8 mouse cellular contexts compared by ENCODE assay signal in genomic region chr10:13500938-13501496, GRCm38 (mm10). TPM values are rescaled to one million over a fixed set of nuclear protein-coding genes. Genes with fewer than 3 reads are reported as not detected.
DNase-seq lines count a peak whose midpoint lies in the region; ATAC-seq and TF ChIP-seq lines count a peak whose summit lies in the region.

No protein-coding gene starts in this region.

- no peaks in the 10 kb centered on the region for H3K9me3 ChIP-seq in MEL (replicated peaks; ENCODE audit: insufficient read depth, low read length)
- no peaks in the 10 kb centered on the region for H3K9me3 ChIP-seq in forebrain, postnatal 0 days (ENCODE audit: low read length)
- no peaks in the 10 kb centered on the region for H3K9me3 ChIP-seq in lung, embryonic 15.5 days

- DNase-seq in MEL (ENCODE audit: low read depth, low spot score), result peak; percentile 95
- peak; percentile 85 to 88 for DNase-seq in cerebellum, adult 2 months
- DNase-seq in forebrain, postnatal 0 days, result peak; percentile 92
- peak; percentile 91 for DNase-seq in heart, postnatal 4 days
- peak; percentile 81 to 86 for DNase-seq in layer of hippocampus, adult 8-10 months (ENCODE audit: low spot score in 2 of 2)
- DNase-seq in ovary, adult 18-20 months (ENCODE audit: low spot score), result peak; percentile 80
- DNase-seq in thymus, postnatal 0 days (ENCODE audit: low spot score), result peak; percentile 90

- peaks cover 2% of the 10 kb centered on the region; the same call in 1 of the 2 replicates for H3K79me2 ChIP-seq in MEL (ENCODE audit: control insufficient read depth, insufficient read depth, low read length, poor library complexity)

- H3K4me3 ChIP-seq in MEL (ENCODE audit: control insufficient read depth in 1 of 2, insufficient read depth in 1 of 2, low read depth in 2 of 2, low read length in 2 of 2), result peak overlapping the region; percentile 86 to 90
- H3K4me3 ChIP-seq in cerebellum, adult 2 months (replicated peaks; ENCODE audit: insufficient read depth, low read depth, low read length), result peak overlapping the region; percentile 85
- peak overlapping the region; percentile 54 for H3K4me3 ChIP-seq in forebrain, postnatal 0 days (ENCODE audit: low read depth, low read length)
- H3K4me3 ChIP-seq in lung, embryonic 15.5 days, result peak overlapping the region; percentile 66

- H3K9ac ChIP-seq in MEL (ENCODE audit: control insufficient read depth, low read depth, low read length, poor library complexity, severe bottlenecking), result peak overlapping the region; percentile 95
- peak overlapping the region; percentile 68 for H3K9ac ChIP-seq in forebrain, postnatal 0 days
- H3K9ac ChIP-seq in lung, embryonic 15.5 days, result peak overlapping the region; percentile 62

- no peak for TF ChIP-seq EP300 in MEL (IDR thresholded peaks at IDR 0.05; ENCODE audit: low read depth in 1 of 2, low read length in 2 of 2)

- TF ChIP-seq RAD21 in MEL (IDR thresholded peaks at IDR 0.05; ENCODE audit: low read depth, low read length), result no peak

- H3K4me2 ChIP-seq in forebrain, postnatal 0 days (ENCODE audit: low read depth), result peak overlapping the region; percentile 72
- H3K4me2 ChIP-seq in lung, embryonic 15.5 days, result peak overlapping the region; percentile 87

- WGBS in cerebellum, adult 2 months, result under 1% methylated on average over 30 of the region's 30 CpGs
- WGBS in forebrain, postnatal 0 days, result 1% methylated on average over 30 of the region's 30 CpGs
- 1% methylated on average over 29 of the region's 30 CpGs for WGBS in lung, embryonic 15.5 days

- H3K27me3 ChIP-seq in MEL (ENCODE audit: control insufficient read depth in 1 of 2, insufficient read depth in 2 of 2, low read length in 2 of 2), result no peaks in the 10 kb centered on the region; a peak in 1 of 4 replicates
- H3K27me3 ChIP-seq in cerebellum, adult 2 months (ENCODE audit: control insufficient read depth, insufficient read depth, low read length), result no peaks in the 10 kb centered on the region
- H3K27me3 ChIP-seq in forebrain, postnatal 0 days (ENCODE audit: insufficient read depth, low read length), result no peaks in the 10 kb centered on the region
- H3K27me3 ChIP-seq in lung, embryonic 15.5 days, result no peaks in the 10 kb centered on the region

- peak; percentile 95 for ATAC-seq in forebrain, postnatal 0 days
- peak; percentile 95 for ATAC-seq in lung, embryonic 15.5 days (ENCODE audit: borderline replicate concordance, extremely low read depth, low FRiP score, low TSS enrichment)

- TF ChIP-seq CTCF in MEL (IDR thresholded peaks at IDR 0.05 in 2 of 3, conservative IDR thresholded peaks at IDR 0.05 in 1 of 3; ENCODE audit: control insufficient read depth in 1 of 3, insufficient read depth in 1 of 3, low read depth in 2 of 3, low read length in 3 of 3, poor library complexity in 1 of 3, severe bottlenecking in 1 of 3), result no peak
- TF ChIP-seq CTCF in cerebellum, adult 2 months (IDR thresholded peaks at IDR 0.05; ENCODE audit: borderline replicate concordance, insufficient read depth, low read depth, low read length), result no peak
- TF ChIP-seq CTCF in forebrain, postnatal 0 days (IDR thresholded peaks at IDR 0.05; ENCODE audit: low read depth), result no peak

- H3K36me3 ChIP-seq in MEL (ENCODE audit: control insufficient read depth in 1 of 2, insufficient read depth in 2 of 2, low read length in 2 of 2), result peaks cover 0 to 4% of the 10 kb centered on the region in 2 experiments; a peak in 3 of 4 replicates
- H3K36me3 ChIP-seq in forebrain, postnatal 0 days (ENCODE audit: insufficient read depth), result no peaks in the 10 kb centered on the region; the same call in 1 of the 2 replicates
- 0 out of 2 replicates have a peak, but pooled peaks cover 4% of the 10 kb centered on the region for H3K36me3 ChIP-seq in lung, embryonic 15.5 days

- peak overlapping the region; percentile 88 for H3K27ac ChIP-seq in MEL (ENCODE audit: control insufficient read depth, low read depth, low read length)
- H3K27ac ChIP-seq in cerebellum, adult 2 months (ENCODE audit: insufficient read depth, low read length), result 0 out of 2 replicates have a peak overlapping the region, but pooled peaks have one; percentile 36
- H3K27ac ChIP-seq in forebrain, postnatal 0 days (ENCODE audit: low read depth, low read length), result no peak overlapping the region
- H3K27ac ChIP-seq in lung, embryonic 15.5 days, result peak overlapping the region; percentile 60

- peak; percentile 57 to 83; a peak in 3 of 4 replicates for TF ChIP-seq POLR2A in MEL (IDR thresholded peaks at IDR 0.05; ENCODE audit: control insufficient read depth in 1 of 2, insufficient read depth in 1 of 2, low read depth in 1 of 2, low read length in 2 of 2, poor library complexity in 1 of 2)
- peak; percentile 32; the same call in 1 of the 2 replicates for TF ChIP-seq POLR2A in cerebellum, adult 2 months (IDR thresholded peaks at IDR 0.05; ENCODE audit: borderline replicate concordance, insufficient read depth, low read length)

- H3K4me1 ChIP-seq in MEL (ENCODE audit: control insufficient read depth in 1 of 2, insufficient read depth in 2 of 2, low read length in 2 of 2), result peaks cover 0 to 7% of the 10 kb centered on the region in 2 experiments; a peak in 2 of 4 replicates
- peaks cover 7% of the 10 kb centered on the region; the same call in 1 of the 2 replicates for H3K4me1 ChIP-seq in cerebellum, adult 2 months (ENCODE audit: control insufficient read depth, insufficient read depth, low read length)
- 0 out of 2 replicates have a peak, but pooled peaks cover 4% of the 10 kb centered on the region for H3K4me1 ChIP-seq in forebrain, postnatal 0 days (ENCODE audit: insufficient read depth)
- peaks cover 6% of the 10 kb centered on the region; the same call in 1 of the 2 replicates for H3K4me1 ChIP-seq in lung, embryonic 15.5 days

TF ChIP-seq in MEL, 35 proteins besides CTCF, POLR2A, EP300 and RAD21 (continues in another document):
- TF ChIP-seq MXI1 (IDR thresholded peaks at IDR 0.05; ENCODE audit: low read depth, low read length) (no peak), USF1 (IDR thresholded peaks at IDR 0.05; ENCODE audit: low read depth, low read length) (peak; percentile 96), JUND (IDR thresholded peaks at IDR 0.05; ENCODE audit: low read depth, low read length) (no peak), BHLHE40 (IDR thresholded peaks at IDR 0.05; ENCODE audit: borderline replicate concordance, low read depth, low read length) (no peak), RCOR1 (IDR thresholded peaks at IDR 0.05; ENCODE audit: low read depth, low read length) (no peak), NRF1 (IDR thresholded peaks at IDR 0.05; ENCODE audit: insufficient read depth, low read depth, low read length, poor library complexity, severe bottlenecking) (peak; percentile 81), ZMIZ1 (IDR thresholded peaks at IDR 0.05; ENCODE audit: low read depth, low read length) (peak; percentile 66)

RNA-seq across cellular contexts. Expression of gene Fuca2, which starts 1.7 kb away (rescaled TPM):
- 14.1 and 17.0 TPM in 2 replicates for total RNA-seq in MEL (2012; rRNA removed)
- polyA plus RNA-seq in MEL (2012; ENCODE audit: insufficient read depth in 1 of 2, insufficient read length in 2 of 2, low read depth in 1 of 2, low replicate concordance in 2 of 2, missing spikeins in 1 of 2), result 10 to 100 TPM in 1 of 2 experiments, not detected in 1; 22.6 TPM
- polyA plus RNA-seq in cerebellum, adult 2 months (2012; rRNA removed), result 48.0 and 50.1 TPM in 2 replicates
- 11.3 and 12.5 TPM in 2 replicates for total RNA-seq in forebrain, postnatal 0 days (2014; rRNA removed)
- 42.5 and 45.7 TPM in 2 replicates for polyA plus RNA-seq in forebrain, postnatal 0 days (2015; fragmentation: Nextera tagmentation; extraction: Ambion mirVana)
- 100 to 1,000 TPM; 261 to 315 TPM for total RNA-seq in heart, postnatal 4 days (2021)
- 10 to 100 TPM; 42.0 to 52.9 (median 50.2) TPM for total RNA-seq in layer of hippocampus, adult 8-10 months (2022)
- polyA plus RNA-seq in lung, embryonic 15.5 days (2015; fragmentation: Nextera tagmentation; extraction: Ambion mirVana), result 67.8 and 70.1 TPM in 2 replicates
- 50.9 and 53.1 TPM in 2 replicates for polyA plus RNA-seq in thymus, postnatal 0 days (2015; fragmentation: Nextera tagmentation; extraction: Ambion mirVana)

RNA-seq across cellular contexts. Expression of gene Phactr2, which starts 26.8 kb away (rescaled TPM):
- total RNA-seq in MEL (2012; rRNA removed), result not detected in 2 replicates
- polyA plus RNA-seq in MEL (2012; ENCODE audit: insufficient read depth in 1 of 2, insufficient read length in 2 of 2, low read depth in 1 of 2, low replicate concordance in 2 of 2, missing spikeins in 1 of 2), result not detected
- 11.9 and 13.0 TPM in 2 replicates for polyA plus RNA-seq in cerebellum, adult 2 months (2012; rRNA removed)
- total RNA-seq in forebrain, postnatal 0 days (2014; rRNA removed), result 6.9 and 10.5 TPM in 2 replicates
- polyA plus RNA-seq in forebrain, postnatal 0 days (2015; fragmentation: Nextera tagmentation; extraction: Ambion mirVana), result 4.4 and 8.1 TPM in 2 replicates
- 10 to 100 TPM; 78.3 to 79.5 TPM for total RNA-seq in heart, postnatal 4 days (2021)
- 10 to 100 TPM; 24.3 to 27.5 (median 25.4) TPM for total RNA-seq in layer of hippocampus, adult 8-10 months (2022)
- polyA plus RNA-seq in lung, embryonic 15.5 days (2015; fragmentation: Nextera tagmentation; extraction: Ambion mirVana), result 33.3 and 33.7 TPM in 2 replicates
- 6.8 and 7.0 TPM in 2 replicates for polyA plus RNA-seq in thymus, postnatal 0 days (2015; fragmentation: Nextera tagmentation; extraction: Ambion mirVana)

RNA-seq across cellular contexts. Expression of gene Adat2, which starts 51.7 kb away (rescaled TPM):
- total RNA-seq in MEL (2012; rRNA removed), result 14.7 and 16.4 TPM in 2 replicates
- 10 to 100 TPM in 1 of 2 experiments, not detected in 1; 21.3 TPM for polyA plus RNA-seq in MEL (2012; ENCODE audit: insufficient read depth in 1 of 2, insufficient read length in 2 of 2, low read depth in 1 of 2, low replicate concordance in 2 of 2, missing spikeins in 1 of 2)
- 6.2 and 7.2 TPM in 2 replicates for polyA plus RNA-seq in cerebellum, adult 2 months (2012; rRNA removed)
- 4.1 and 6.0 TPM in 2 replicates for total RNA-seq in forebrain, postnatal 0 days (2014; rRNA removed)
- polyA plus RNA-seq in forebrain, postnatal 0 days (2015; fragmentation: Nextera tagmentation; extraction: Ambion mirVana), result 2.0 and 2.2 TPM in 2 replicates
- 1 to 10 TPM; 4.3 to 5.0 TPM for total RNA-seq in heart, postnatal 4 days (2021)
- total RNA-seq in layer of hippocampus, adult 8-10 months (2022), result 10 to 100 TPM in 2 of 4 experiments, 1 to 10 TPM in 2; 7.3 to 11.5 (median 8.9) TPM
- polyA plus RNA-seq in lung, embryonic 15.5 days (2015; fragmentation: Nextera tagmentation; extraction: Ambion mirVana), result 4.2 and 4.8 TPM in 2 replicates
- polyA plus RNA-seq in thymus, postnatal 0 days (2015; fragmentation: Nextera tagmentation; extraction: Ambion mirVana), result 6.7 and 6.9 TPM in 2 replicates

RNA-seq across cellular contexts. Expression of gene Pex3, which starts 51.9 kb away (rescaled TPM):
- 13.8 and 14.5 TPM in 2 replicates for total RNA-seq in MEL (2012; rRNA removed)
- 10 to 100 TPM in 1 of 2 experiments, not detected in 1; 15.1 TPM for polyA plus RNA-seq in MEL (2012; ENCODE audit: insufficient read depth in 1 of 2, insufficient read length in 2 of 2, low read depth in 1 of 2, low replicate concordance in 2 of 2, missing spikeins in 1 of 2)
- 27.5 and 30.2 TPM in 2 replicates for polyA plus RNA-seq in cerebellum, adult 2 months (2012; rRNA removed)
- 41.5 and 41.7 TPM in 2 replicates for total RNA-seq in forebrain, postnatal 0 days (2014; rRNA removed)
- polyA plus RNA-seq in forebrain, postnatal 0 days (2015; fragmentation: Nextera tagmentation; extraction: Ambion mirVana), result 31.6 and 33.8 TPM in 2 replicates
- 10 to 100 TPM; 25.1 to 27.7 TPM for total RNA-seq in heart, postnatal 4 days (2021)
- 10 to 100 TPM; 26.3 to 34.2 (median 29.6) TPM for total RNA-seq in layer of hippocampus, adult 8-10 months (2022)
- polyA plus RNA-seq in lung, embryonic 15.5 days (2015; fragmentation: Nextera tagmentation; extraction: Ambion mirVana), result 20.2 and 23.4 TPM in 2 replicates
- polyA plus RNA-seq in thymus, postnatal 0 days (2015; fragmentation: Nextera tagmentation; extraction: Ambion mirVana), result 24.0 and 24.6 TPM in 2 replicates
